Mouse (Mus musculus) bone marrow, adult 2 months (tissue): ENCODE data around the gene Macrod2. TPM values are rescaled to one million over a fixed set of nuclear protein-coding genes. Genes with fewer than 3 reads are reported as not detected.

Experiments used
- H3K27ac ChIP-seq: fragments of 200-500 bp; 2 replicates; pipeline ENCODE4 v1.5.1; 2012; ENCODE audit warnings: low read depth, mild to moderate bottlenecking, control low read depth, inconsistent platforms, low read length; ENCODE audit not compliant: control insufficient read depth, poor library complexity, insufficient read depth
- H3K4me1 ChIP-seq: fragments of 200-500 bp; 2 replicates; pipeline ENCODE4 v1.6.1; 2011; ENCODE audit warnings: low read length; ENCODE audit not compliant: control insufficient read depth, insufficient read depth
- H3K4me3 ChIP-seq: fragments of 200-500 bp; replicated peaks from 2 replicates; pipeline ENCODE3; 2011; ENCODE audit warnings: mild to moderate bottlenecking, low read depth, low read length, control low read depth; ENCODE audit not compliant: control insufficient read depth
- CTCF ChIP-seq: fragments of 200-500 bp; IDR thresholded peaks from 2 replicates; pipeline ENCODE4 v1.5.1; 2011; ENCODE audit warnings: low read length, control low read depth; ENCODE audit not compliant: control insufficient read depth, insufficient read depth
- POLR2A ChIP-seq: fragments of 200-500 bp; IDR thresholded peaks from 2 replicates; pipeline ENCODE4 v1.6.1; 2011; ENCODE audit warnings: low read depth, mild to moderate bottlenecking, control low read depth, low read length, borderline replicate concordance; ENCODE audit not compliant: control insufficient read depth
- WGBS: fragments of 180-500 bp; shearing (Covaris S2); methylation state at CpG from one replicate; pipeline ENCODE4 v1.1.7; 2018; 5-methylcytosine and 5-hydroxymethylcytosine counted together
- polyA plus RNA-seq: library from polyadenylated mRNA; stranded (reverse); fragments of >200 nt; gene quantifications from 2 replicates; pipeline ENCODE4 v1.2.4, GENCODE M21; 2011; ENCODE audit warnings: low replicate concordance; ENCODE audit not compliant: missing spikeins, insufficient read depth, insufficient read length

Gene Macrod2
- polyA plus RNA-seq, 1 experiment, result 2.8 TPM

GRCm38 (mm10) chr2:141441896-141442295, 1046.8 kb downstream of the Macrod2 start:
- Histone ChIP-seq H3K4me3 (no peak overlapping the region), H3K4me1 (no peaks in the 10 kb centered on the region), H3K27ac (no peak overlapping the region)
- TF ChIP-seq POLR2A (no peak), CTCF (no peak)
- 55% methylated on average over 2 of the region's 2 CpGs for WGBS

- Histone ChIP-seq H3K4me1 (no peaks in the 10 kb centered on the region), H3K27ac (no peak overlapping the region), H3K4me3 (no peak overlapping the region)
- no peak for TF ChIP-seq CTCF
- no peak for TF ChIP-seq POLR2A
- WGBS, result 46% methylated on average over 2 of the region's 2 CpGs
Observed at GRCm38 (mm10) chr2:141449078-141449680, 1054.1 kb downstream of the Macrod2 start.

GRCm38 (mm10) chr2:141463946-141464345, 1068.8 kb downstream of the Macrod2 start:
- no peak overlapping the region for H3K4me3 ChIP-seq
- no peaks in the 10 kb centered on the region for H3K4me1 ChIP-seq
- no peak overlapping the region for H3K27ac ChIP-seq
- WGBS, result 87% methylated on average over 1 of the region's 1 CpGs
- TF ChIP-seq POLR2A (no peak), CTCF (no peak)

GRCm38 (mm10) chr2:141472791-141473190, 1077.7 kb downstream of the Macrod2 start:
- Histone ChIP-seq H3K4me3 (no peak overlapping the region), H3K4me1 (no peaks in the 10 kb centered on the region), H3K27ac (no peak overlapping the region)
- TF ChIP-seq CTCF, result no peak
- TF ChIP-seq POLR2A, result no peak
- 91% methylated on average over 1 of the region's 1 CpGs for WGBS

DNA sequence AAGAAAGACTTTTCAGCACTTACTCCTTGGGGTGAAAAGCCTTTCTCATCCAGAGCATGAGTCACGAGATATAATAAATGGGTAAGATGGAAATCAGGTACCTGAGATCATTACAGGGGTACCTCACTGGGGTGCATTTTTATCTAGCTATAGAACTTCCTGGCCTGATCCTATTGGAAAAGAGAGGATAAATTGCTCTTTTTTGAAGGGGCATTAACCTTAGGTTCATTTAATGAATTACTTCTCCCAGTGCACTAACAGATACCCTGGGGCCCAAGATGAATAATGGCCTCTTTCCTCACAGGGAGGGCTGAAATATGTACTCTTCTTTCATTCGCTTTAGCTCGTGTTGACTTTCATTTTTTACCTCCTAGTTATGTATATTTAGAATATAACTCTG, 1082.5 kb downstream of the Macrod2 start:
- no peak overlapping the region for H3K4me3 ChIP-seq
- WGBS, result 71% methylated on average over 3 of the region's 3 CpGs
- no peak overlapping the region for H3K27ac ChIP-seq
- no peaks in the 10 kb centered on the region for H3K4me1 ChIP-seq
- no peak for TF ChIP-seq POLR2A
- no peak for TF ChIP-seq CTCF

DNA sequence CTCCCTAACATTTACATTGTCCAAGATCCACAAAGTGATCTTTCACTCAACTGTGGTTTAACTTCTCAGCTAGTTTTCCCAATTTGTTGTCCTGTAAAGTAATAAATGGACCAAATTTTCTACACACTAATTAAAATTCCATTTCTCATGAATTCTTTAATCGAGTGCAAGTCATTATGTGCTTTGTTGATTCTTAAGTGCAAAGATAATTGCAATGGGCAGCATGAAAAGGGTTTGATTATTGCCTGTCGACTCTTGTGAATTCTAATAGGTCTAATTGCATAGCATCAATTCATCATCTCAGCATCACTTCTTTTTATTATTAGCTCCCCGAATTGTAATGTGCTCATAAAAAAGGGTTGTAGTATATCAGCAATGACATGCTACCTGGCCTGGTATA, 1095.4 kb downstream of the Macrod2 start:
- no peak for TF ChIP-seq POLR2A
- no peak for TF ChIP-seq CTCF
- Histone ChIP-seq H3K4me1 (no peaks in the 10 kb centered on the region), H3K27ac (no peak overlapping the region), H3K4me3 (no peak overlapping the region)
- 70% methylated on average over 3 of the region's 3 CpGs for WGBS

- TF ChIP-seq CTCF (no peak), POLR2A (no peak)
- no peaks in the 10 kb centered on the region for H3K4me1 ChIP-seq
- H3K4me3 ChIP-seq, result no peak overlapping the region
- no peak overlapping the region for H3K27ac ChIP-seq
- WGBS, result 81% methylated on average over 3 of the region's 3 CpGs
Observed at GRCm38 (mm10) chr2:141505451-141505850, 1110.3 kb downstream of the Macrod2 start.

DNA sequence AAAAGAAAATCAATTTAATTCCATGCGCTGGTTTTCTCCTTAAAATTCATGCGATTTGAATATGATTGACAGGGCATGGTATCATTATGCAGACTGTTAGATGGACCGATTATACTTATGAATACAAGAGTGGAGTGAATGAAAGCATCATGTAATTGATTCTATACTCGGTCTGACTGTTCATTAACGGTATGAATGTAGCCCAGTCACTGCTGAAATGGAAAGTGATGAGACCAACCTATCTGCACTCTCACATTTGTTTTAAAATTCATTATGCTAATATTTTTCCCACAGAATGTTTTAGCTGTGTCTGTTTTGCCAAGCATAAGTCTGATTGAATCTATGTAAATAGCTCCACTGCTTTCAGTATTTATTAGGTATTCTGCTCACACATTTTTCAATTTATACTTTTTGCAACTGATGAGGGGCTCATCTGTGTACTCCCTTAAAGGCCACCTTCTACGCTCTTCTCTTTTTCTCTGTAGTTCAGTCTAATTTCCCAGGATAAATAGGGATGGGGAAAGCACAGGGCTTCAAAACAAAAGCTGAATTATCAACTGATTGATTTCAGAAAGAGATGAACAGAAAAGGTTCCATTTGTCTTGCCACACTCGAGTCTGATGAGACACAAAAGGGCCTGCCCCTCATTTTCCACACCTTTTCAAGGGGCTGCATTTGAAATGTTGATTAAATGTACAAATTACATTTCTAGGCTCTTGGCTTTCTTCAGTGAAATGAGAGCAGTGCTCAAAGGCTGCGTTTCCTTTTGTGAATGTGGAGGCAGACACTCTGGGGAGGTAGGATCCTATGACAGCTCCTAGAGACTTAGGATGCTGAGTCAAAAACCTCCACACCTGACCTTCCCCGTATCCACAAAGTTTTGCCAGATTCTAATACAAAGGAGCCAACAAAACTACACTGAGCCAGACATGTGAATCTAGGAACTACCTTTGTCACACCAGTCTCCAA, 1113.1 kb downstream of the Macrod2 start:
- no peaks in the 10 kb centered on the region for H3K4me1 ChIP-seq
- H3K4me3 ChIP-seq, result no peak overlapping the region
- TF ChIP-seq CTCF (no peak), POLR2A (no peak)
- 73% methylated on average over 9 of the region's 9 CpGs for WGBS
- no peak overlapping the region for H3K27ac ChIP-seq

DNA sequence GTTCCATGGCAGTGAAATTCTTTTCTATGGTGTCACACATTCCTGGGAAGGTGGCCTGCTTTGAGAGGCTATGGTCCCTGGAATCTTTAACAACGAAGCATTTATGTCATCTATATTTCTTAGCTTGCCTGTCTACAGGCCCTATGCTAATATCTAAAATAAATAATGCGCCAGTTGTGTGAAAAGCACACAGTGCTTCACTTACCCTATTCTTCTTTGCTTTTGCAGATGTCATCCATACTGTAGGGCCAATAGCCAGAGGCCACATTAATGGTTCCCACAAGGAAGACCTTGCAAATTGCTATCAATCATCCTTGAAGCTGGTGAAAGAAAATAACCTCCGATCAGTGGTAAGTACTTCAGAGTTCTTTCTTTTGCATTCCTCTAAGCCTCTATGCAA, 1119.9 kb downstream of the Macrod2 start:
- no peak overlapping the region for H3K4me3 ChIP-seq
- WGBS, result 80% methylated on average over 3 of the region's 3 CpGs
- H3K27ac ChIP-seq, result no peak overlapping the region
- TF ChIP-seq CTCF, result no peak
- TF ChIP-seq POLR2A, result no peak
- no peaks in the 10 kb centered on the region for H3K4me1 ChIP-seq
